Mouse (Mus musculus) heart, postnatal 36 days (tissue): Measurements from ENCODE around the gene Ckb. TPM values are rescaled to one million over a fixed set of nuclear protein-coding genes. Genes with fewer than 3 reads are reported as not detected.

ENCODE experiments used
- DNase-seq, 2 experiments: peaks; one replicate each; pipeline ENCODE4 v3.0.0; 2021 to 2022
- intact Hi-C: fragments of 180-260 bp; cut with DNase I; formaldehyde crosslinking; loops from one replicate; pipeline ENCODE4 v1.15.1; 2025
- total RNA-seq, 2 experiments: library from RNA; stranded (reverse); gene quantifications; 2 replicates each; pipeline ENCODE4 v1.2.3; 2021

Ckb gene
- total RNA-seq, 2 experiments from 2014 or later: 71.6 to 84.7 TPM

GRCm38 (mm10) chr12:111693341-111694270 lies 21.5 kb upstream of the Ckb start:
- no peak for DNase-seq

GRCm38 (mm10) chr12:111692899-111693298 lies 20.8 kb upstream of the Ckb start:
- intact Hi-C loops: no loop called here
- DNase-seq: no peak

More at GRCm38 (mm10) chr12:111693341-111694270, 21.5 kb upstream of the Ckb start:
- intact Hi-C loops: loop anchor here (2.0 kb wide), 1 partner anchor 39 kb away; no protein-coding TSS in a partner anchor

GRCm38 (mm10) chr12:111691346-111691872 lies 19.3 kb upstream of the Ckb start:
- no peak for DNase-seq
- intact Hi-C loops: no loop called here

- DNase-seq: no peak
- intact Hi-C loops: no loop called here
These were observed 17.3 kb upstream of the Ckb start for GRCm38 (mm10) chr12:111689426-111689825.

GRCm38 (mm10) chr12:111688069-111688428 lies 15.9 kb upstream of the Ckb start:
- DNase-seq: no peak
- intact Hi-C loops: no loop called here

- DNase-seq: peak; percentile 81 to 82
- intact Hi-C loops: no loop called here
These were observed 15.4 kb upstream of the Ckb start for GRCm38 (mm10) chr12:111687350-111688068.

GRCm38 (mm10) chr12:111686390-111686789 lies 14.3 kb upstream of the Ckb start:
- DNase-seq: no peak
- intact Hi-C loops: no loop called here

GRCm38 (mm10) chr12:111682806-111683205 lies 10.7 kb upstream of the Ckb start:
- DNase-seq: no peak
- intact Hi-C loops: no loop called here

GRCm38 (mm10) chr12:111682003-111682402 lies 9.9 kb upstream of the Ckb start:
- intact Hi-C loops: no loop called here

GRCm38 (mm10) chr12:111681305-111681704 lies 9.2 kb upstream of the Ckb start:
- no peak for DNase-seq
- intact Hi-C loops: no loop called here

More at GRCm38 (mm10) chr12:111682003-111682402, 9.9 kb upstream of the Ckb start:
- no peak for DNase-seq

GRCm38 (mm10) chr12:111680661-111681060 lies 8.5 kb upstream of the Ckb start:
- DNase-seq: no peak
- intact Hi-C loops: no loop called here

- intact Hi-C loops: loop anchor here (10.0 kb wide), 1 partner anchor 416 kb away; no protein-coding TSS in a partner anchor
- DNase-seq: no peak
These were observed 6.9 kb upstream of the Ckb start for GRCm38 (mm10) chr12:111678997-111679396.

GRCm38 (mm10) chr12:111678670-111678933 lies 6.5 kb upstream of the Ckb start:
- intact Hi-C loops: loop anchor here (10.0 kb wide), 1 partner anchor 416 kb away; no protein-coding TSS in a partner anchor
- DNase-seq: no peak

GRCm38 (mm10) chr12:111677882-111678669 lies 5.9 kb upstream of the Ckb start, which contains the start of gene Trmt61a:
TSS of gene Trmt61a (plus strand) at chr12:111678105.
- peak; percentile 89 to 90 for DNase-seq
- intact Hi-C loops: loop anchor here (10.0 kb wide), 1 partner anchor 417 kb away; no protein-coding TSS in a partner anchor

- intact Hi-C loops: loop anchor here (10.0 kb wide), 1 partner anchor 417 kb away; no protein-coding TSS in a partner anchor
- DNase-seq: no peak
These were observed 5.3 kb upstream of the Ckb start for GRCm38 (mm10) chr12:111677421-111677820.

- intact Hi-C loops: loop anchor here (10.0 kb wide), 1 partner anchor 419 kb away; no protein-coding TSS in a partner anchor
- DNase-seq: no peak
These were observed 3.9 kb upstream of the Ckb start for GRCm38 (mm10) chr12:111675797-111676580.

GRCm38 (mm10) chr12:111674850-111675486 lies 2.8 kb upstream of the Ckb start:
- no peak for DNase-seq
- intact Hi-C loops: loop anchor here (10.0 kb wide), 1 partner anchor 420 kb away; no protein-coding TSS in a partner anchor

- DNase-seq: no peak
- intact Hi-C loops: loop anchor here (10.0 kb wide), 1 partner anchor 422 kb away; no protein-coding TSS in a partner anchor
These were observed 443 bp upstream of the Ckb start for GRCm38 (mm10) chr12:111672581-111672980.

GRCm38 (mm10) chr12:111671431-111671902 lies 671 bp downstream of the Ckb start:
- peak; percentile 64 to 67 for DNase-seq
- intact Hi-C loops: loop anchor here (10.0 kb wide), 1 partner anchor 423 kb away; no protein-coding TSS in a partner anchor
